Mouse (Mus musculus) monocyte, adult 2 months (primary cell): ENCODE measurements at regions not wholly inside any gene's neighbourhood (a gene's known extent, or its start where the extent isn't known, plus 50 kb on each side); places are given as distances from the start of the nearest gene placed in this dataset.

ENCODE experiments used
- DNase-seq, 2 experiments: peaks; one replicate each; pipeline ENCODE4 v3.0.0; 2022; ENCODE audit warnings: low spot score in 2 of 2, low read depth in 1 of 2

DNA sequence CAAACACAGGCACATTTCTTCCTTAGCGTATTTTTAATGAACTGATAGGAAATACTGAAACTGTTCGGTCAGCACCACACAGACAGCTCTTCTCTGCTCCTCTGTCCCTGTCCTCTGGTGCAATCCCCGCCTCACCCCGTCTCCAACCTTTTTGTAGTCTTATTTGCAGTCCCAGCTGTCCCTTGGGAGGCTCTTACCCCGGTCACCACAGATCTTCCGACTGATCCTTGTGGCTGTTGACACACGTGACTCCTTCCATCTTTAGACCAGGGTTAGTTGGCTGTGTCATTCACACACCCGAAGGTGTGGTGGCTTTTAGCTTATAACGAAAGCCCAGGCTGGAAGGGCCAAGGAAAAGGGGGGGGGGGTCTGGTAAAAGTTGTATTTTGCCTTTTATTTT, 56.4 kb downstream of the Cyp26a1 start:
- DNase-seq, result no peak

DNA sequence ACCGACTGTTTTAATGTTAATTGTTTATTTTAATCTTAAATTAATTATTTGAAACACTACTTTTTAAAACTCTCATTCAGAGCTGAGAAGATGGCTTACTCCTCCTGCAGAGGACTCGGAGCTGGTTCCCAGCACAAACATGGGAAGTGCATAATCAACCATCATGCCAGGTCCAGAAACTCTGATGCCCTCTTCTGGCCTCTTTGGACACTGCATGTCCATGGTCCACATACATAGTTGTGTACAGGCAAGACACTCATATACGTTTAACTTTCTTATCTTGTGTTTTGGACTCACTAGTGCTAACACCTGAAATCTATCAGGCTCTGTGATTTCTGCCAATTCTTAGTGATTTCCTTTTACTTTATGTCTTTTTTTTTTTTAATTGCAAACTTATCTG, 57.8 kb downstream of the Cyp26a1 start:
- DNase-seq, result no peak

DNA sequence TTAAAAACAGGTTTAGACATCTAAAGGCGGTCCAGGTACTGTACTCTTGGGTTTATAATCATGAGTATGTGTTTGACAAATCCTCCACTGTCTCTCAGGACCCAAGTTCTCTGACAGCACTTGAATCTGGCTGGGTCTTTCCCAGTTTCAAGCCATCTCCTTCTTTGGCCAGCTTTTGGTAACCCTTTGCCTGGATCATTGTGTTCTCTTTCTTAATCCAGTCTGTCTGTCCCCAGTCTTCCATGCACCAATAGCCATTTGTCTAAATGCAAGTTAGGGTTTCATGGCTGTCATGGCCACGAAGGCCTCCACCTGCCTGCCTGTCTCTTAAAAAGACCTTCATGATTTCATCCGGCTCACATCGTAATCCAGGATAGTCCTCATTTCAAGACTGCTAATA, 71.8 kb downstream of the Cyp26a1 start:
- DNase-seq, result no peak

DNA sequence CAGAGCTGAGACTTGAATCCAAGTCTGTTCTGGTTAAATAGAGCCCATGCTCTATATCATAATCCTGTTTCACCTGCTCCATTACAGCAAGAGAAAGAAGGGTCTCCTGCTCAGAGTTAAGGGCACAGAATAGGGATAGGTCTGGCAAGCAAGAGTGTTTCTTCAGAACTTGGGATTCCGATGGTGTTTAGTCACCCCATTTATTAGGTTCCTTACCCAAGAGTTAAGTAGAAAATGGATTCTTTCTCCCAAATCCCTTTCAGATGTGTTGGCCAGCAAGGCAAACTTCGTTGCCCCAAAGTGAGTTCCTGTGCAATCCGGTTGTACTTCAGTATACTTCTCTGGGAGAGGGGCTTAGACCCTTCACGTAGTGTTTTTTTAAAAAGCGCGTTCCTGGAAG, 74.4 kb downstream of the Cyp26a1 start:
- DNase-seq, result no peak

DNA sequence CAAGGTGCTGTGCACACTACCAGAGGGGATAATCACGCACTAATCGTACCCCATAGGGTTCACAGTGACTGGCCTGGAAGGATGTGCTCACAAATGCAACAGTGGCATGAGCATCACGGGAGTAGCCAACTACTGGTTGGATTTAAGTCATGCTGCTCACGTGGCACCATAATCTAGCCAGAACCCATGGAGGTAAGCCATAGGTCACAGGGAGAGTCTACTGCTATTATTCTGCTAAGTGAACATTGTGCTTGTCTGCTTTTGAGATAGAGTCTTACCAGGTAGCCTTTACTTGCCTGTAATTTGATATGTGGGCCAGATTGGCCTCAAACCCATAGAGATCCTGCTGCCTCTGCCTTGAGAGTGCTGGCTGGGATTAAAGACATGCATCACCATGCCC, 77.0 kb downstream of the Cyp26a1 start:
- DNase-seq, result no peak

DNA sequence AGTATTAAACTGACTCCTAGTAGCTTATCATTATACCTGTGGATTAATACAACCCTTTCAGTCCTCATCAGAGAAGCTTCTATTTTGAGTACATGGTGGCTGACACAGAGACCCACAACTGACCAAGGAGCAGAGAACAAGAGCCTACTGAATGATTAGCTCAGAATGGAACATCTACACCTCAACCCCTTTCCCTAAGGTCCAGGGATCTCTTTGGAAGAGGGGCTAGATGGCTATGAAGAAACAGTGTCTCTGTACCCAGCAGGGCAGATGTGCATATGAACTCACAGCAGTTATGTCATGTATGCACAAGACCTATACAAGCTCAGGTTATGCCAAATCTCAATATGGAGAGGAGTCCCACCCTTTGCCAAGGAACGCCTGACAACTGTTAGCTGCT, 77.4 kb downstream of the Cyp26a1 start:
- no peak for DNase-seq

DNA sequence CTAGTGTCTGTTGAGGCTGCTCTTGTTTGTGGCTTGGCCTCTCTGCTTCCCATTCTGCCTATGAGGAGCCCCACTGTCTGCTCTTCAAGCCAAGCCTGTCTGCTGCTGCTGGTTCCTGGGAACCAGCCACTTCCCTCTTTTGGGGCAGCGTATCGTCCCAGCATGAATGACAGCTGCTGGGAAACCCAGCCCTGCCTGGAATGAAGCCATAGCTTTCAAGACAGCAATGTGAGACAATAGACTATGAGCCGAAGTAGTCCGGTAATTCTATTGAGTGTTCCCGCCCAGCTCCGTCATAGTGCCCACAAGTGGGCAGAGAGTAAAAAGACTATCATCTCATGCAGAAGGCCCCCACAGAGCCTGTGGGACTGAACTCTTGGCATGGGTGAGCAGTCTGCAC, 80.4 kb downstream of the Cyp26a1 start:
- DNase-seq, result no peak

DNA sequence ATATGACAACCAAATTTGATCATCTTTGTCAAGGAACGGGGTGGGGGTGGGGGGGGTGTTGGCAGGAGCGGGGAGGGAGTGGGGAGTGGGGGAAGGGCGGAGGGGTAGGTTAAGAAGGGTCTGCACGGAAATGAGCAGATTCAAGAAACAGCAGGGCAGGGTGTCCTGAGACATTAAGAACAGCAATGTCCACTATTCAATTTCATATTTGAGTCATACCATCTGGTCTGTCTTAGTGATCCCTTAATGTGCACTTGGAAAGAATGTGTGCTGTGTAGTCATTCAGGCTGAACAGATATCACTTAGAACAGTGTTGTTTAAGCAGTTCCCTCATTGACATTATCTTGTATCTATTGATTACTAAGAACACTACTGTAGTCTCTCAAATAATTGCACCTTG, 81.0 kb downstream of the Cyp26a1 start:
- no peak for DNase-seq

DNA sequence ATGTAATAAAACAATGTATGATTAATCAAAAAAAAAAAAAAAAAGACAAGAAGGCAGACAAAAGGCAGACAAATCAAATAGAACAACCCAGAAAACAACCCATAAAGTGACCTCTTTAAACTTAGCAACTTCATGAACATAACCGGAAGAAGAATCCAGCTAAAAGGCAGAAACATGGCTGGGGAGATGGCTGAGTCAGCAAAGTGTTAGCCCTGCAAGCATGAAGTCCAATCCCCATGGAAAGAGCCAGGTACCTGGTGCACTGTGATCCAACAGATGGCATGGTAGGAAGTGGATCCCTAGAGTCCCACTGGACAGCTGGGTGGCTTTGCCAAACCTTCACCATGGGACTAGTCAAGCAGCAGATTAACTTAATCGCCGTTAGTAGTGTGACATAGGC, 90.9 kb downstream of the Cyp26a1 start:
- DNase-seq, result no peak

DNA sequence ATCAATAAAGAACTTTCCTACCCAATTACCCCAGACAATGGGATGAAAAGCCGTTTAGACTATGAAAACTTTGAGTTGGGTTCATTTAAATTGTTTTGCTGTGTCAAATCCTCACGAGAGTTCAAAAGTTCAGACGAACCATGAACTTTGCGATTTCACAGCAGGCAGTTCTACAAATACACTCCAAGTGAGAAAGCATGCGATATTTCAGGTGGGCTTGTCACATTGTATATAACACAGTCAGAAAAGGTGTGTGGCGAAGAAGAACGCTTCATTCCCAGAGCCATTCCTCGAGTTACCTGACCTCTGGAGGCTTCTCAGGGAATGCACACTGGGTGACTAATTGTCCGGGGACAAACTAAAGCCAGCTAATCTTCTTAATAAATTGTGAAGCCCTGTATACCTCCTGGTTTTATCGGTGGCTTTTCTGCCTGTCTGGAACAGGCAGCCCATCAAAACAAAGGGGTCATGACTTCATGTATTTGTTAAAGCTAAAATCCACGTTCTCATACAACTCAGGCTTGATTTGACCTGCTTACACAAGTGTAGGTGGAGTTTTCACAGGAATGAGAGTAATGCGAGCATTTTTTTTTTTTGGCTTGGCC, 92.1 kb downstream of the Cyp26a1 start:
- DNase-seq, result no peak

DNA sequence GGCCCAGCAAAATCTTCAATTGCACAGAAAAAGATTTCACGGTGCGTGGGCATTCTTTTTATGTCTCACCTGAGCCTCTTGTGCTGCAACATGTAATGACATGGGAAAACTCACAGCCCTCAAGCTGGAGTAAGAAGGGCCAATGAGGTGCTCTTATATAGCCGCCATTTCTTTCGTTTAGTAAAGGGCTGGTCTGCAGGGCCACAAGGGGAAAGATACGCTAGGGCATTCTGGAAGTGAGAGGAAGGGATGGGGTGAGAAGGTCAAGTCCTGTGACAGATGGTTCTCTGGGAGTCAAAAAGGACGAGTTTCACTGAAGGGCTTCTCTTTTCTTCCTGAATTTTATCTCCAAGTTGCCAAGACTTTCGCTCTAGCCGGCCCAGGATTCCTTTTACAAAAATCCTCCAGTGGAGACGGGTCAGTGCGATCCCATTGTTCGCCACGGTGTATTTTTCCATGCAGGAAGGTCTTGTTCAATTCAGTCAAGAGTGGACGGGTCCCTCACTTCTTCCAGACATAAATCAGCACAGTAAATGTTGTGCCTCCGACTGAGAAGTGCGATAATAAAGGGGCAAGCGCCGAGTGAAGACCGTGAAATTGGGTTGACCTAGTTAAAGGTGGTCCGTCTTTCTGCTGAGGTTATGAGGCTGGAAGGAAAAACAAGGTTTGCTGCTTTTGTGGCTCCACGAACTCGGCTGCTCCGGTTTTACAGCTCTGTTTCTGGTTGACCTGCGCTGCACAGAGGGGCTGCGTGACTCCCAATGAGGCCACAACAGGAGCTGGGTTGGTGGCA, 92.9 kb downstream of the Cyp26a1 start:
- DNase-seq, result no peak

DNA sequence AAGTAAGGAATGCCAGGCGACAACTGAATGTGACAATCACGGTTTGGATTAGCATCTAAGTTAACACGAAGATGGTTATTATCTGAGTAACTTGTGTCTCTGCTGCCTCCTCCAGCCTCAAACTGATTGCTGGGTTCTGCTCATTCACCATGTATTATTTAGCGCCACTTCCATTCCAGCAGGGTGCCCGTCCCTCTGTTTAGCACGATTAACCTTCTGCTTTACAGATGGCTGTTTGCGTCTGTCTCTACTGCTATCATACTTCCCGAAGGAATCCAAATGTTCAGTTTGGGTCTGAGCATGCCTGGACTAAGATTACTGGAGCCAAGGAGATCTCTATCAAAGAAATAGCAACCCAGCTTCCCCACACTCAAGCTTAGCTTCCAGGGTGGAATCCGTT, 95.6 kb downstream of the Cyp26a1 start:
- no peak for DNase-seq

DNA sequence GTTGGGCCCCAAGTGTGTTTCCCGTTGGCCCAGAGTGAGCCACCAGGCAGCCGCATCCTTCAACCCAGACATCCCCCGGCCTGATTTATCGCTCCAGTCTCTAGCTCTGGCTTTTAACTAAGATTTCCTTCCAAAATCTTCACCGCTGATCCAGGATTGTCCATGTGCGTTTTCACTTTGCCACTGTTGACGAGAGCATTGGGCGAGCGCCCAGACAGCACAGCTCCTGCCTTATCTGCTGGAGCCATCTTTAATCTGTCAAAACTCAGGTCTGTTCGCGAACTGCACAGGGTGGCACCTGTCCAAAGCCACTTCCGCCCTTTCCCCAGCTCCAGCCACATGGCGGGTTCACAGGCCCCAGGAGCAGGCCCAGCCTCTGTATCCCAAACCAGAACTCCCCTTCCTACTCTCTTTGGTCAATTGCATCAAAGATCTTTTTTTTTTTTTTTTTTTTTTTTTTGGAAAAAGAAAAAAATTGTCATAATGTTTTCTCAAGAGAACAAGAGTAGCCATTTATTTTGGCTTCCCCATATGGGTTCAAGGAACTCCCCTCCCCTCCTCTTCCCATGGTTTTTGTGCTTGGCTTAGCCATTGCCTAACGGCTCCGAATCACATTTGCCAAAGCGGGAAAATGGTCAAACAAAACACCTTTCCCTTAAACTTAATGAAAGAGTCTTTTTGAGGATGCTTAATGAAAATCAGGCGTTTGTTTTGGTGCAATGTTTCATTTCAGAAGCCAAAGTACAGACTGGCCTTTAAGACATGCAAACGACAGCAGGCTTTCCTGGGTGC, 98.2 kb downstream of the Cyp26a1 start:
- DNase-seq, result no peak

DNA sequence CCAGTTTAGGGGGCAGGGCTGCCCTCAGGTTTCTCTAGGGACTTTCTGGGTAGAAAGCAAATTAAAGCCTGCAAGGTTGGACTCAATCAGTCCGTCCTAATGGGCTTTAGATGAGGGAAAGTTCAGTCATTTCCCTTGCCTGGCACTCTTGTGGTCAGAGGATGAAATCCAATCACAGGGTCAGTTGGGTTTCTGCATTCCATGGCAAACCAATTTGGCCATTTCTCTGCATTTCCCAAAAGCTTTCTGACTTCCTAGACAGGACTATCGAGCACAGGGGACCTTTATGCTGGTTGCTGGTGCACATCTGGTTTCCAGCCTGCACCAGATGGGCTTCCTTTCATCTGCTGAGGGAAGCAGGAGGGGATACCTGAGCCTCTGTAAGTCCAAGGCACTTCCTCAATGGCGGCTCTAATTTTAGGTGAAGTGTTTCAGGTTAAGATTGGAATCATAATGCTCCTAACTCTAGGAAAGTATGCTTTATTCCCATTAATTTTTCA, 102.6 kb downstream of the Cyp26a1 start:
- DNase-seq, result no peak

DNA sequence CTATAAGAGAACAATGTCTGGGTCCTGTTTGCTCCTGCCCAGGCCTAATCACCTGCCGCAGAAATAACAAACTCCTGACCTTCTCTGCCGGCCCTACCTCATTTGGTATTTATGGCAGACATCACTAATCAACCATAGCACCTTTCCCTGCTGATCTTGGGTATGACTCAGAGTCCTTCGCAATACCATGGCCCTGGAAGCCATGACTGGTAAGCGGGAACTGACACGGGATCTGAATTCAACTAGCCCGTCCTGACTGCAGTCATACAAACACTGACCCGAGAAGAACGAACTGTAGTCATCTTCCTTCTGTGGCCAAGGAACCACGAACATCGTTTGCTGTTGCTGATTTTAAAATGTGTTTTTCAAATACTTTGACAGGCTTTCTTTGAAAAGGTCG, 112.1 kb downstream of the Cyp26a1 start:
- DNase-seq, result no peak

DNA sequence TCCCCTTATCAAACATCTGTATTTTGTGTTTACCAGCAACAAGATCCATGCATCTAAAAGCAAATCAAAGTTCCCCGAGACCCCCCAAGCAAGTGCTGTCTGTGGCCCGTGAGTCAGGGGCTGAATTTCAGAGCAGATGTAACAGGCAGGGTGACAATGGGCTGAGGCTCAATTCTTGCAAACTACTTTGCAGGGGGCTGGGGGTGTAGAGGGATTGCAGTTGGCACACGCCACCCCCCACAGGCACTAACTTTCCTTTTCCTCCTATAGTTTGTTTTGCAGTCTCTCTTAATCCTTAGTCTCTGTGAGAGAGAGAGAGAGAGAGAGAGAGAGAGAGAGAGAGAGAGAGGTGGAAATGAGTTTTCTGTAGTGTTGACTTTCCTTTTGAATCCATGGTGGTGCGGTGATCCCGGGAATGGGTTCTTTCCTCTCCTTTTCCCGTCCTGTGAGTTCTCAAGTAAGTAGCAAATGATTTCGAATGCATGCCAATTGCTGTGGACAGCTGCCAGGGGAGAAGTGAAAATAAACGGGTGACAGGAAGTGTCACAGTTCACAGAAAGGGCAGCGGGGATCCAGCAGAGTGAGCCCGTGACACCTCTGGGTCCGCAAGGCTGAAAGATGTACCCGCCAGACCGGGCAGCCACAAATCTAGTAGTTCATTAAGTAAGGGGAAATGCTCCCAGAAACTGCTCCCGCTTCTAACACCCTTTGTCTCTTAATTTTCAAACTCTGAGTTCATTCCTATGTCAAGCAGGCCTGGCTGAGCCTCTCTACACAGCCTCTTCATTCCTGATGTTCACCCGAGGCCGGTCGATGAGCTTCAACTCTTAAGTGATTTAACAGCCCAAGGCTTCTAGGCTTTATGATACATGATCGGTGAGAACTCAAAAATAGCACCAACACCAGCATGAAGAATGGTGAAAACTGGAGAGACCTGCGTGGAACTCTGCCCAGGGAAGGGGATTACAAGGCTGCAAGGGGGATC, 116.8 kb downstream of the Cyp26a1 start:
- DNase-seq, result peak; percentile 1 to 4

DNA sequence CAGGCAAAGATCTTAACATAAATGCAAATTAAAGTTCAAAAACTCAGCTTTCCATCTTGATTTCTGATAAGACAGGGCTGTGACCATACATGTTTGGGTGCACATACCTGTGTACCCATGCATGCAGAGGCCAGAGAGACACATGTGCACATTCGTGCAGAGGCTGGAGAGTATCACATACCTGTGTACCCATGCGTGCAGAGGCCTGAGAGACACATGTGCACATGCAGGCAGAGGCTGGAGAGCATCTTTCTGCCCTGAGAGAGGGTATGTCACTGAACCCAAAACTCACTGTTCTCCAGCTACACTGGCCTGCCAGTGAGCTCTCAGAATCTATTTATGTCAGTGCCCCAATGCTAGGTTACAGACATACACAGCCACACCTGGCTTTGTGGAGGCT, 118.0 kb downstream of the Cyp26a1 start:
- no peak for DNase-seq

DNA sequence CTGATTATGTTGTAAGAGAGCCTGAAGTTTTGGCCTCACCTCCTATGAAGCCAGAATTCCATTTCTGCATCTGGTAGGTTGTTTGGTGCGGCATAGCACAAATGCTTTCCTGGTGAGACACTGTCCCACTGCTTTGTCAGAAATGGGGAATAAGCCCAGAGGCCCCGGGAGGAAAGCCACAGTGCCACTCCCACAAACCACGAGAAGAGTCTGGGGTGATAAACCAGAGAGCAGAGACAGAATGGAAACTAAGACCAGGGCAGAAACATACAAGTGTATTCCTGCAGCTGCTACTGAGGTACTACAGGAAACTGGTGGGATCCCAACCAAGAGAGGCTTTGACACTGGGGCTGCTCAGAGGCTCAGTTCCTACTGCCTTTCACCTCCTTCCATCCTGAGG, 123.6 kb downstream of the Cyp26a1 start:
- DNase-seq, result no peak

DNA sequence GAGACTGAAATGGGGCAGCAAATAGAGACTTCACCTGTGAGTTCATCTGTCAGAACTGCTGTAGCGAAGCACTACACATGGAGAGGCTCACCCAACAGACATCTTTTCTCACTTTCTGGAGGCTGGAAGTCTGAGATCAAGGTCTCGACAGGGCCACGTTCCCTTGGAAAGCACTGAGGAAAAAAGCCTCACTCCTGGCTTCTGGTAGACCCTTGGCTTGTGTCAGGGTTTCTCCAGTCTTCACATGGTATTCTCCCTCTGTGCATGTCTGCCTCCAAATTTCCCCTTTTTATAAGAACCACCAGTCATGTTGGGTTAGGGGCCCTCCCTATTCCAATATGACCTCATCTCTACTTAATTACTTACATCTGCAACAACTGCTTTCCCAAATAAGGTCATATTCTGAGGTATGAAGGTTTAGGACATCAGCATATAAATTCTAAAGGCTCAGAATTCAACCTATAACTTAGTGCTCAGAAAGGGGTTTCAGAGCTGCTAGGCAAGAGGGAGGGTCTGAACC, 124.1 kb downstream of the Cyp26a1 start:
- DNase-seq, result no peak

DNA sequence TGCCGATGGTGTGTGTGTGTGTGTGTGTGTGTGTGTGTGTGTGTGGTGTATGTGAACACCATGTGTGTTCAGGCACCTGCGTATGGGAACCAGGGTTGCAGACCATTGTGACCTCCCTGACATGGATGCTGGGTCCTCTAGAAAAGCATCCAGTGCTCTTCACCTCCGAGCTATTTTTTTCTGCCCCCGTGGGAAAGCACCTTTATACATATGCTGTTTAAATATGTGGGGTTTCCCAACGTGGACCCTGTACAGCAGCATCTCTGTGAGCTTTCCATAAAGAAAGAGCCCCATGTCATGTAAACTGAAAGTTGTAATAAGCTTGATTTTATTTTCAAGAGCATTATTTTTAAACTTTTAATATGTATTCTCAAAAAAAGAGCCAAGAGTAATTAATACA, 126.6 kb downstream of the Cyp26a1 start:
- no peak for DNase-seq

DNA sequence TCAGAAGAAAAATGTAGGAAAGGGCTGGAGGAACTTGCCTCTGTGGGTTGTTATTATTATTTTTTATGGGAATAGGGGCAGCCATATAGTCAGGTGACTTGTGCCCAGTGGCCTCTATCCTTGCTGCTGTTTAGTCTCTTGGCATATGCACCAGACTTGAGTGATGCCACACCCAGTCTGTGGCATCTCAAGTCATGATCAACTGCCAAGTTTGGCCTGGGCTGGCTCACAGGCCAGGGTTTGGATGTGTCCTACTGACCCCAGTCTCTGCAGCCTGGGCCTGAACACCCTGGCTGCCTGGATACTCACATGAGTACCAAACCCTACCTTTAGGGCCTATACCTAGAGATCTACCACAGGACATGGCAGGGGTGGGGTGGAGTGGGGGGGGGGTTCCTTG, 133.8 kb downstream of the Cyp26a1 start:
- no peak for DNase-seq
